Mouse (Mus musculus): ENCODE measurements around the gene App.

DNA sequence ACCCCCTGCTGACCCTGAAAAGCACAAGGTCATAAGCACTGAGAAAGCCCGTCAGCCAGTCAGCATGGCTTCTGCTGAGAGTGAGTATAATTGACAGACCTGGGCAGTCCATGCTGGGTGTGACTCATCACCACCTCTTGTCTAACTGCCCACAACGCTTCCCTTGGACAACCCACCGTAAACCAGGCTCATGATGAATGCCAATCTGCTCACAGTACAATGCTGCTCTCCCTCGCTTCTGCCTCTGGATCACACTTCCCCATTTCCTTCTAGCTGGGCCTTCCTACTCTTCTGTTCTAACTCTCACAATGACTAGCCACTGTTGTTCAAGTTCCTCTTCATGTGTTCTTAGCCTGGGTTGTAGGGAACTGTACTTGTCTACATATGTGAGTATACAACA lies 206.6 kb downstream of the App start:
- TF ChIP-seq CTCF (IDR thresholded peaks at IDR 0.05; ENCODE audit: control insufficient read depth, insufficient read depth, insufficient read length) (no peak), CEBPB (IDR thresholded peaks at IDR 0.05; ENCODE audit: low read depth) (no peak), MYOD1 (IDR thresholded peaks at IDR 0.05; ENCODE audit: control insufficient read depth, insufficient read length, low read depth) (no peak), MYOG (IDR thresholded peaks at IDR 0.05; ENCODE audit: control insufficient read depth, extremely low read depth, insufficient read length) (no peak), USF1 (IDR thresholded peaks at IDR 0.05; ENCODE audit: low read depth) (no peak), MAX (IDR thresholded peaks at IDR 0.05) (no peak)

All from C2C12 (cell line).